Mouse (Mus musculus) megakaryocyte, embryonic 14.5 days (primary cell): ENCODE measurements around the gene Lrrc41. TPM values are rescaled to one million over a fixed set of nuclear protein-coding genes. Genes with fewer than 3 reads are reported as not detected.

ENCODE experiments used
- H3K27me3 ChIP-seq: replicated peaks from 2 replicates; pipeline ENCODE3; 2012; ENCODE audit warnings: inconsistent platforms
- H3K36me3 ChIP-seq: replicated peaks from 2 replicates; pipeline ENCODE3; 2012; ENCODE audit warnings: low read length, inconsistent platforms, mixed read lengths
- H3K4me1 ChIP-seq: 2 replicates; pipeline ENCODE4 v1.6.1; 2012; ENCODE audit warnings: inconsistent platforms
- H3K4me3 ChIP-seq: replicated peaks from 2 replicates; pipeline ENCODE3; 2012; ENCODE audit warnings: moderate library complexity, mild to moderate bottlenecking, inconsistent platforms
- H3K9me3 ChIP-seq: 2 replicates; pipeline ENCODE4 v1.6.1; 2012; ENCODE audit warnings: inconsistent platforms
- FLI1 ChIP-seq: IDR thresholded peaks from 2 replicates; pipeline ENCODE4 v1.6.1; 2012; ENCODE audit warnings: low read length, inconsistent platforms, mixed read lengths
- GATA1 ChIP-seq: IDR thresholded peaks from 3 replicates; pipeline ENCODE4 v1.6.1; 2012; ENCODE audit warnings: mixed read lengths, low read length, inconsistent platforms, borderline replicate concordance
- polyA plus RNA-seq: library from polyadenylated mRNA; stranded (reverse); fragments of >175 nt; gene quantifications from 2 replicates; pipeline ENCODE4 v1.2.3, GENCODE M21; 2012; ENCODE audit warnings: low replicate concordance; ENCODE audit not compliant: insufficient read depth

Gene Lrrc41
- polyA plus RNA-seq: 13.4 and 17.7 TPM in 2 replicates

DNA sequence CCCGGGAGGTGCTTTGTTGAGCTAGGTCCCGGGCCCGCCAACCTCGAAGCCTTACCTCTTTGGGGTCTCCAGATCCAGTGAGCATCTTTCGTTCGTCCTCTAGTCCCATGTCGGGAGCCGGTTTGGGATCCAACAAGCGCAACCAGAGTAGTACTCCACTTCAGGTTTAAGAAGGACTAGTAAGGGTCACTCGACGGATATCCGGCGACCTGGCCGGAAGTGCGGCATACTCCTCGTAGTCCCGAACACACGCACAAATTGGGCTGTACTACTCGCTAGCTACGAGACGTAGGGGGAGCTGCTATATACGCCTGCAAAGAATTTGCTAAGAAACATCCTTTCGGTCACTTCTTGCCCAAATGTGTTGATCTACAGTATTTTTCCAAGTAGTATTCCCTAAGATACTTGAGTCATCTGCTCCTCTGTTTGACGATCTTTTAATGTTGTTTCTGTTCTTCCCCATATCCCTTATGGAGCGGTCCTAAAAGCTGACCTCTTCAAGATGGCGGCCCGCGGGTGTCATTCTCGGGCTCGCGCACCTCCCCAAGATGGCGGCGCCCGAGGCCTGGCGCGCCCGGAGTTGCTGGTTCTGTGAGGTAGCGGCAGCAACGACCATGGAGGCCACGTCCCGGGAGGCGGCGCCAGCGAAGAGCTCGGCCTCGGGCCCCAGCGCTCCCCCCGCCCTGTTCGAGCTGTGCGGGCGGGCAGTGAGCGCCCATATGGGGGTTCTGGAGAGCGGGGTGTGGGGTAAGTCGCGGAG is at the start of gene Lrrc41, which contains the start of gene Uqcrh:
TSS of gene Lrrc41 (plus strand) at position 409 of the 760 bp plus-strand sequence.
TSS of gene Uqcrh (minus strand) at position 211 of the 760 bp plus-strand sequence.
- Histone ChIP-seq H3K4me3 (peak within 1 kb of the TSS; percentile 95), H3K27me3 (no peaks in the 10 kb centered on the region), H3K4me1 (peaks cover 54% of the 10 kb centered on the region), H3K36me3 (peaks cover 26% of the 10 kb centered on the region), H3K9me3 (no peaks in the 10 kb centered on the region)
- no peak for TF ChIP-seq GATA1
- TF ChIP-seq FLI1: peak; percentile 88

DNA sequence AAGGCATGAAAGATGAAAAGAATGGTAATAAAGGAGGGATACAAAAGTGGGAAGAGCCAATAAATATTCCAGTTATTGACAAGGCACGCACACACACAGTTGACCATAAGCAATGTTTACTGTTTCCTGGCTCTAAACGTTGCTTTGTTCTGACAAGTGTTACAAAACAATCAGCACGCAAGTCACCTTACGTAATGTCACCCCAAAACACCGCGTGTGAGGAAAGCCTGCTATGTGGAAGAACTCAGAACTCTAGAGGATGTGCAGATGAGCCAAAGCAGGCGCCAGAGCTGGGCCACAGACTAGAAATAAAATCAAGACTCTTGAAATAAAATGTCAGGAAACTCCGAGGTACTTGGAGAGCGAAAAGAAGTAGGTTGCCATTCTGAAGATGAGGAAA is 42.2 kb upstream of the Lrrc41 start:
- Histone ChIP-seq H3K9me3 (no peaks in the 10 kb centered on the region), H3K4me3 (no peak overlapping the region), H3K27me3 (peaks cover 2% of the 10 kb centered on the region), H3K4me1 (no peaks in the 10 kb centered on the region), H3K36me3 (peaks cover 60% of the 10 kb centered on the region)
- no peak for TF ChIP-seq FLI1
- no peak for TF ChIP-seq GATA1

DNA sequence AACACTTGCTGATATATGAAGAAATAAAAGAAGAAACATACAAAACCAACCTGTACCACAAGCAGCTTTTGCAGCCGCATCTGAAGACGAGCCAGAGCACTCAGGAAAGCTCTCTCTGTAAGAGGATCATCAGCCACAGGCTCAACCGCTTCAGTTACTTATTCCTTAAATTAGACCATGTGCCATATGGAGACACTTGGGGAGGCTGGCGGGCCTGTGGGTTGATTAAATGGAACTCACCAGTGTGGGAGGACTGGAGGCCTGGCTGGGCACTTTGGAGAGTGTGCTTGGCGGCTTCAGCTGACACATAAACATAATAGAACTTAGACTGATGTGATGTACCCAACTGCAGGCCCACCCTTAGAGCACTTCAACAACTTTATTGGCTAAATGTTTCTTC is 41.7 kb upstream of the Lrrc41 start:
- H3K4me1 ChIP-seq: no peaks in the 10 kb centered on the region
- peaks cover 64% of the 10 kb centered on the region for H3K36me3 ChIP-seq
- peaks cover under 1% of the 10 kb centered on the region for H3K27me3 ChIP-seq
- TF ChIP-seq GATA1: no peak
- TF ChIP-seq FLI1: no peak
- no peaks in the 10 kb centered on the region for H3K9me3 ChIP-seq
- H3K4me3 ChIP-seq: no peak overlapping the region

DNA sequence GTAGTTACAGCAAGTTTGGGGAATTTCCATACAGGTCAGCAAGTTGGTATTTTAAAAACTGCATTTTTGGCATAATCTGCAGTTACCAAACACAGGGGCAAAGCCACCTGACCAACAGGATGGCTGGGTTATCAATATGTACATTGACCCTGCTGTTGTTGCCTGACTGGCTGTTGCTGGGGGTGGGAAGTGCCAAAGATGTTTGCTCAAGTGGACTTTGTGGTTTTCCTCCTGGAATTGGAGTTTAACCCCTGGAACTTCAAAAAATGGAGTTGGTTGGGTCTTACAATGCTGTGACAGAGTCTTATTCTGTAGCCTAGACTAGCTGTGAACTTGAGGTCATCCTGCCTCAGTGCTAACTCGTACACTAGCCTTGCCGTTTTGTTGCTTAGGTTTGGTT is 34.6 kb upstream of the Lrrc41 start:
- no peaks in the 10 kb centered on the region for H3K27me3 ChIP-seq
- H3K4me3 ChIP-seq: no peak overlapping the region
- TF ChIP-seq FLI1 (no peak), GATA1 (no peak)
- H3K4me1 ChIP-seq: peaks cover 7% of the 10 kb centered on the region; the same call in 1 of the 2 replicates
- H3K9me3 ChIP-seq: no peaks in the 10 kb centered on the region
- peaks cover 81% of the 10 kb centered on the region for H3K36me3 ChIP-seq

DNA sequence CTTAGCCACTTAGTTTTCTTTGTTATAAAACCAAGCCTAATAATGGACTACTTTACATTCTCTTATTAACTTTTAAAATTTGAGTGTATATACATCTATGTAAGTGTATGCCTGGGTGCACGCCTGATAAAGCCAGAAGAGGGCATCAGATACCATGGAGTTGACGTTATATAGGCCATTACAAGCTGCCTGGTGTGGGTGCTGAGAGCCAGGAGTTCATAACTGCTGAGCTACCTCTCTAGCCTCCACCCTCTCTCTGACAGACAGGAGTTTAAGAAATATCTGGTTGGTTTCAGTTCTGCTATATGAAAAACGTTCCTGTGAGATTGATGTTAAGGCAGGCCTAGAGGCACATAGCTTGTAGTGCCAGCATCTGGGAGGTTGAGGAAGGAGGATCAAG is 32.9 kb upstream of the Lrrc41 start:
- Histone ChIP-seq H3K36me3 (peaks cover 74% of the 10 kb centered on the region), H3K9me3 (no peaks in the 10 kb centered on the region), H3K27me3 (no peaks in the 10 kb centered on the region), H3K4me1 (peaks cover 7% of the 10 kb centered on the region; the same call in 1 of the 2 replicates), H3K4me3 (no peak overlapping the region)
- no peak for TF ChIP-seq GATA1
- TF ChIP-seq FLI1: no peak

DNA sequence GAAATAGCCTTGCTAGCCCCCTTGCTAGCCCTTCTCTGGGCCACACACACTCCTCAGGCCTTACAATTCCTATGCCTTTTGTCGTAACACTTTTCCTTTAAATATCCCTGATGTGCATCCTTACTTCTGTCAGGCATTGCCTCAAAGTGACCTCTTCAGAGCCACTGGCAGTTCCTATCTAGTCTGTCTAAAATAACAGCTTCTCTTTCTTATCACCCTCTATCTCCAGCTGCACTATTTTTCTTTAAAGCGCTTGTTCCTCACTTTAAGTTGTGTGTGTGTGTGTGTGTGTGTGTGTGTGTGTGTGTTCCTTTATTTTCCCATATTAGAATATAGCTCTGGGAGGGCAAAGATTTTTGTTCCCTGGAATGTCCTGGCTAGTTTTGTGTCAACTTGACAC is 28.5 kb upstream of the Lrrc41 start:
- no peak overlapping the region for H3K4me3 ChIP-seq
- H3K4me1 ChIP-seq: peaks cover 13% of the 10 kb centered on the region
- H3K9me3 ChIP-seq: no peaks in the 10 kb centered on the region
- peaks cover 73% of the 10 kb centered on the region for H3K36me3 ChIP-seq
- no peak for TF ChIP-seq GATA1
- TF ChIP-seq FLI1: no peak
- H3K27me3 ChIP-seq: no peaks in the 10 kb centered on the region

DNA sequence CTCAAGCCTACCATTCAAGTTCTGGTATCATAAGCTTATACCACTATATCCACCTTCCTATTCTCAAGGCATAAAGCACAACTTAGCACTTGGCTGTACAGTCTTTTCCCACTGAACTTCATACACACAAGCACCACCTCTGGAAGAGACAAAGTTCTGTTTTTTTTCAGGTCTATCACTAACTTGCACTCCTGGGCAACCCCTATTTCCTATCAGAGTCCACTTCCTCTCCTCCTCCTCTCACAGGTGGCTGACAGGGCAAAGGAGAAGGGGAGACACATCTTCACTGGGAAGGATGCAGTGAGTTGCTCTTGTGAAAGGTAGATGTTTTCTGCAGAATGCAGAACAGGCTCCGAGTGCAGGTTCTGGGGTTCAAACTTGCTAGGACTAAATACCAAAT is 27.4 kb upstream of the Lrrc41 start:
- Histone ChIP-seq H3K27me3 (no peaks in the 10 kb centered on the region), H3K36me3 (peaks cover 66% of the 10 kb centered on the region), H3K4me3 (no peak overlapping the region), H3K4me1 (peaks cover 23% of the 10 kb centered on the region), H3K9me3 (no peaks in the 10 kb centered on the region)
- TF ChIP-seq FLI1 (no peak), GATA1 (no peak)

DNA sequence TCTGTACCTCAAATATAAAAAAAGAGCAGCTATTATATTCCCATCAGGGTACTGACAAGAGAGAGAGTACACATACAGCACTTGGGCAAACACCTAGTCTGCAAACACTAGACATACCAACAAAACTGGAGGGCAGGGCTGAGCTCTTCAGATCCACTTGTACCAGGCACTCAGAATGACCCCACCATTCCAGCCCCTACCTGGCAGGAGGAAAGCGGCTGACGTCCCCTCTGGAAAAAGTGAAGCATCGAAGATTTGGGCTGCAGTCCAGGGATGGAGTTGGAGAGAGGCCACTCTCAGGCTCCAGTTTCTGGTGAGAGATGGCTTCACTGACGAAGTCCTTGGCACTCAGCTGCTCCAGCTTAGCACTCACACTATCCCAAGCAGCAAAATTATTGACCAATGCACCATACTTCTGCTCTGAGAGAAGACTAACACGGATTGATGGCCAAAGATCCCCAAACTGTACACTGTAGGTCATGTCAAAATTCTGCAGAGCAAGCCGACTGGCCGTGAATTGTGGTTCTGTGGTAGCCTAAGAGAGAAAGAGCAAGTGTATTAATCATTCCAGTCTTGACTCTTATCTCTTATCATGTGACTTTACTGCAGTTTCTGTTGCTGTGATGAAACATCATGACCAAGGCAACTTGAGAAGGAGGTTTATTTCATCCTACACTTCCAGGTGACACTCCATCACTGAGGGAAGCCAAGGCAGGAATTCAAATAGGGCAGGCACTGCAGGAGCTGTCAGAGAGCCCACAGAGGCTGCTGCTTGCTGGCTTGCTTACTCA is 26.7 kb upstream of the Lrrc41 start:
- Histone ChIP-seq H3K36me3 (peaks cover 60% of the 10 kb centered on the region), H3K27me3 (no peaks in the 10 kb centered on the region), H3K9me3 (no peaks in the 10 kb centered on the region), H3K4me3 (no peak overlapping the region), H3K4me1 (peaks cover 28% of the 10 kb centered on the region)
- TF ChIP-seq FLI1: no peak
- TF ChIP-seq GATA1: no peak

DNA sequence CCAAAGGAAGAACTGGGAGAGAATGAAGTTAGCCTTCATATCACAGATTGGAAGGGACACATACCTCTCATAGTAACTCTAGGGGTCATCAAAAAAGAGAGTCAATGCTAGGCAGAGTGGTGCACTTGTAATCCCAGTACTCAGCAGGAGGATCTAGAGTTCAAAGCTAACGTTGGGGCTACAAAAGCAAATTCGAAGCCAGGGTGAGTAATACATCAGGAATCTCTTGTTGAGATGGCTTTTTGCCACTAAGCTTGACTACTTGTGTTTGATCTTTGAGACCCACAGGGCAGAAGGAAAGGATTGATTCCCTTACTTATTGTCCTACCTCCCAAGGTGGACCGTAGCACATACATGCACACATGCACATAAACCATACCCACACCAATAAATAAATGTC is 25.9 kb upstream of the Lrrc41 start:
- TF ChIP-seq FLI1: no peak
- no peak for TF ChIP-seq GATA1
- H3K27me3 ChIP-seq: no peaks in the 10 kb centered on the region
- no peaks in the 10 kb centered on the region for H3K9me3 ChIP-seq
- peaks cover 34% of the 10 kb centered on the region for H3K4me1 ChIP-seq
- H3K4me3 ChIP-seq: no peak overlapping the region
- H3K36me3 ChIP-seq: peaks cover 52% of the 10 kb centered on the region

DNA sequence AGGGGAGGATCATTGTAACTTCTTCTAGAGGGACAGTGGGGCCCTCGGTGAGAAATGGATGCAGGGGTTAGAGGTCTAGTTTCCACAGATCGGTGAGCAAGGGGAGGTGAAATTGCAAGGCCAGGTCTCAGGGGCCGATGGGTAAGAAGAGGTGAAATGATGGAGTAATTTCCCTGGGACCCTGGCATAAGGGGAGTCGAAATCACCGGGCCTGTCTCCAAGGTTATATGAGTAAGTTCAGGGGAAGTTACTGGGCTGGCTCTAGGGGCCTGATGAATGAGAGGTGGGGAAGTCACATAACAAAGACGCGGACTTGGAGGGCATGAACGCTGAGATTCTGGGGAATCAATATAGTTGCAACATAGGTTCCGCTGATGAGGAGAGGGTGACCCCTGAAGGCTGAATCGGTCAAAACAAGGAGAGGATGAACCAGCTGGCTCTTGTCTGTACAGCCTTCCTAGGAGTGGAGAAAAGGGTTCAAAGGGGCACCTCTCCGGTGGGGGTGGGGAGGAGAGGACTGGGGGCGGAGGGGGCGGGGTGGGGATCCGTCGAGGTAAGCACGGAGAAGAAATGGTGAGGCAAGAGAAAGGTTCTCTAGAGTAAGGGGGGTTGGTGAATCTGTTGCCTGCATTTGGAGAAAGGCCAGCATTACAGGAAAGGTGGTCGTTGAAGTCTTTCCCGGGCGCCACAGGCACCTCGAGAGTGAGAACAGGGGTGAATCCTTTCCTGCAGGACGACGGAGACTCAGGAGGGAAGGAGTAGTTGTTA is 22.4 kb upstream of the Lrrc41 start:
- Histone ChIP-seq H3K4me1 (peaks cover 37% of the 10 kb centered on the region), H3K4me3 (peak overlapping the region; percentile 94), H3K9me3 (no peaks in the 10 kb centered on the region), H3K27me3 (no peaks in the 10 kb centered on the region), H3K36me3 (peaks cover 34% of the 10 kb centered on the region)
- TF ChIP-seq GATA1: no peak
- no peak for TF ChIP-seq FLI1
